Mouse (Mus musculus) spleen, postnatal 10 days (tissue): ENCODE measurements at regions not wholly inside any gene's neighbourhood (a gene's known extent, or its start where the extent isn't known, plus 50 kb on each side); places are given as distances from the start of the nearest gene placed in this dataset.

Source experiments
- DNase-seq, 2 experiments: peaks; one replicate each; pipeline ENCODE4 v3.0.0; 2021 to 2022; ENCODE audit warnings: low spot score in 2 of 2

DNA sequence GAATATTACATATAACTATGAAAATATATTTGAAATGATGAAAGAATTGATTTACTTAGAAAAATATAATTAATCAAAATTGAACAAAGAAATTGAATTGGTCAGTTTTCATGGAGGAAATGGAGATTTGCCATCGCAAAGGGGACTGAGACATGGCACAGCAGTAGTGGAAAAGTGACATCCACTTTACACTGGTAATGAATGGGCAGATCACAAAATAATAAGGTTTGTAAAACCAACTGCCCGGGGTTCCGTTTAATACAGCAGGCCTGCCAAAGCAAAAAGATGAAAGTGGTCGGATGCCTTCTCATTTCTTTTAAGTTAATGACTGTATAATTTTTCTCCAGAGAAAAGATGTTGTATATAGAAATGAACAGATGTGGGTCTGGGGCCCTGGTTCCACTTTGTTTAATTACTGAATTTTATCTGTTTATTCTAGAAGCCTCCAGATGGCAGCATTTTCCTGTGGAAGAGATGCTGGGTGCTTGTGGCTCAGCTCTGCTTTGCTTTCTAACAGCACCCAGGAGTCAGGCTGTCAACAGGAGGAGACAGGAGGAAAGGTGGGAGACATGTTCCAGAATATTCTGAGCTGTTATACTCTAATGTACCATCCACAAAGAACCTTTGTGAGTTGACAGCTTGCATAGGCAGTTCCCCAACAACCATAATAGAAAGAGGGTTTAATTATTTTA, 75.6 kb upstream of the Fbxl17 start:
- DNase-seq, result no peak

DNA sequence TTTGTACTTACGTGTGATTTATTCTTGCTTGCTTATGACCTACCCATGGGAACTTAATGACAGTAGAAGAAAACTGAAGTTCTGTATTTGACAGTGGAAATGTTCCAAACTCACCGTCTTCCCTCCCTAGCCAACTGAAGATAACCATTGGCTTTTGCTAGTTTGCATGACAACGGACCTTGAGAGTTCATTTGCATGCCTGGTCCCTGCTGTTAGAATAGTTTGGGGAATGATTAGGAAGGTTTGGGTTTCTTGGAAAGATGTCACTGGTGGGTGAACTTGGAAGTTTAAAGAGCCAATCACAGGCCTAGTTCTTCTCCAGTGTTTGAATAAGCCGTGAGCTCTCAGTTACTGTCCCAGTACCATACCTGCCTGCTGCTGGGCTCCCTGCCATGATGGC, 83.1 kb upstream of the Fbxl17 start:
- DNase-seq, result no peak

DNA sequence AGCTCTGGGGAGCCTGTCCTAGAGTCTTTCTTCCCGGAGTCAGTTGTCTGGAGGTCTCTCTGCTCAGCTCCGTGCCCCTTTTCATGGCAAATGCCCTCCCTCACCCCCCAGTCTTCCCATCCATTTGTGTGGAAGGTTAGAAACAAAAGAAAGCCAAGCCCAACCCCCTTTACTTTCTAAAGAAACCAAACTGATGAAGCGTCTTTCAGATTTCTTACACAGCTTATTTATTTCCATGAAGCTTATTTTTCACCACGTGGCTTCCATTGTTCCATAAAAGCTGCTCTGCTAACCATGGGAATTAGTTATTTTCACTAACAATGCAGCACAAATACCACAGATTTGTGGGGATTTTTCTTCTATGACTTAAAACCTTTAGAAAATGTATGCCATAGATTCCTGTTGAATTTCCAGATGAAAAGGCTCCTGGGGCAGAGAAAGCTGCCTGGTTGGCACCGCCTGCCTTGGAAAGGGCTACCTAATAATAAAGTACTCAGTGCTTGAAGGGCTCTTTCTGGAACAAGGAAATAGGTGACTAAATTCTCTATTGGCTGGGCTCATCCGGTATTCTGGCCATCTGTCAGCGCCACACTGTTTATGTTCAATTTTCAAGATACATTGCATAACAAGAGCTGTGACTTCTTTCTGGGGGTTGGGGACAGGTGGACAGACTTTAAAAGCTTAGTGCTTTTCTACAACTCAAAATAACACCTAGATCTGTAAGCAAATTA, 107.4 kb upstream of the Fbxl17 start:
- no peak for DNase-seq

DNA sequence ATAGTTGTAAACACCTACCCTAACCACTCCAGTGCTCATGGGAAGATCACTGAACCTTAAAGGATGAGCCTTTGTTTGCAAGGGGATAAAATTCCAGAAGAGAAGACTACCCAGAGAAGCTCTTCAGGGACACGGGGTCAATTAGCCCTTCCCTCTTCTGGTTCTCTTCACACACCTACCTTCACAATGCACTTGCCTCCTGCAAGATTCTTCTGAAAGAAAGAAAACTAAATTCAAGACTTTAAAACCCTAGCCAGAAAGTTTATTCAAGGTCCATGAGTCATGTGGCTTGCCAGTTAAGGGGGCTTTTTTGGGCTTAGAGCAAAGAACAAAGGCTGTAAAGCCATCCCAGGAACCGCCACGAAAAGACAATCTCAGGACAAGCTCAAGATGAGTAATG, 122.9 kb upstream of the Fbxl17 start:
- DNase-seq, result no peak

DNA sequence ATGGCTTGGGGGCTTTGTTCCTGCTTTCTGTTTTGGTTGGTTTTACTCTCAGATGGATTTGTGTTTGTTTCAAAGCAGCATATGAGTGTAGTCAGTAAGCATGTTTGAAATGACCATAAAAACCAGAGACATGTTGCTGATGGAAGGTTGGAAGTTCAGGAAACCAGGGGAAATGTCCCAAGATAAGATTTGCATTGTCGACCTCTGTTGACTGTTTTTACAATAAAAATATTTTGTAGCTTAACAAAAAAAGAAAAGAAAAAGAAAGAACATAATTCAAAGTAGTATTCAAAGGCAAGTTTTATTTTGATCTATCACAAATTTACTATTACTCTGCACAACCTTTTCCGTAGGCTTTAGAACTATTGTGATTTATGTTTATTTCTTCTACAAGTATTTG, 137.8 kb upstream of the Fbxl17 start:
- DNase-seq, result no peak

DNA sequence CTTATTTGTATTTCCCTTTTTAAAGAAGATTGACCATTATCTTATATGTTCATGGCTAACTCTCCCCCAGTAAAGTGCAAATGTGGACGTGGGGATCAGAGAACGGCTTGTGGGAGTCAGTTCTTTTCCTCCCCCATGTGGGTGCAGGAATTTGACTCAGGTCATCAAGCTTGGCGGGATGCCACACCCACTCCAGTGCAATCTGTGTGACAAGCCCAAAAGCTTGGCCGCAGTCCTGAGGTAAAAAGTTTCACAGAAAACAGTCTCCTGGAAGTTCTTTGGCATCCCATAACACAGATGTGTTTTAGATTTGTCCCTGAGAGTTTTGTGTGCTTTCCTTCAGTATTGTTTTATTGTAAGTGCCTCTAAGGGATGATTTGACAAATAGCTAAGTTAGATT, 144.6 kb upstream of the Fbxl17 start:
- DNase-seq, result no peak

DNA sequence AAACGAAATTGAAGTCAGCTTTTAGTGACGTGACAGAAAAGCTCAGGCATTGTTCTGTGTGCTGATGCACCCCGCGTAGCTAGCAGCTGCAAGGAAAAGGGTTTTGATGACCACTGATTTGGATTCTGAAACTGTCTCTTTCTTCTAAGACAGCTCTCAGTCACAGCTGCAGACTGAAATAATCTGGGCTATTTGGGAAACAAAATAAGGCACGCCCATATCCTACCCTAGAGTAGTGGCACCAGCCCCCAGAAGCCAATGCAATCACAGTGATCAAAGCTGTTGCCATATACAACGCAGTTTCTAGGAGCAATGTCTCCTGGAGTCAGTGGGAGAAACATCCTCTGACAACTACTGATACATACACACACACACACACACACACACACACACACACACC, 157.9 kb upstream of the Fbxl17 start:
- DNase-seq, result no peak

DNA sequence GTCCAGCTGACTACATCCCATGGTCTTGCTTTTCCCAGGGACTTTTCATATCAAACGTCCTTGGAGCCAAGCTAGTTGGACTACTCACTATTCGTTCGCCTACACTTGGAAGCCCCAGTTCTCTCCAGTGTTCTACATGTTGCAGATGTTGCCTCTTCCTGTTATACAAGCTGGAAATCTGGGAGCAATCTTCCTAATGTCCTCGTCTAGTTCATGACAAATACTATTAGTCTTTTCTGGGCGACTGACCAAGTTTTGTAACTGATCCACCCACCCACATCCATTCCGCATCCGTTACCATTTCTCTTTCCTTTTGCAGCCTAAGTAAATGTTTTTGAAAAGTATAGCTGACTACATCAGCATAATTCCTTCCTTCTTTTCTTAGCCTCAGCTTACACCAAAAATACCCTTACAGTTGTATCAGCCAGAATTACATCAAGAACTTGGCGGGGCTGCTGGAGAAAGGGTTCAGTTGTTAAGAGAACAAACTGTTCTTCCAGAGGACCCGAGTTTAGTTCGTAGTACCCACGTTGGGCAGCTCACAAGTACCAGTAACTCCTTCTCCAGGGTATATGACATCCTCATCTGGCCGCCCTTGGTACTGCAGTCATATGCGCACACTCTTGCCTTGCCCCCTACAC, 161.1 kb upstream of the Fbxl17 start:
- DNase-seq, result no peak

DNA sequence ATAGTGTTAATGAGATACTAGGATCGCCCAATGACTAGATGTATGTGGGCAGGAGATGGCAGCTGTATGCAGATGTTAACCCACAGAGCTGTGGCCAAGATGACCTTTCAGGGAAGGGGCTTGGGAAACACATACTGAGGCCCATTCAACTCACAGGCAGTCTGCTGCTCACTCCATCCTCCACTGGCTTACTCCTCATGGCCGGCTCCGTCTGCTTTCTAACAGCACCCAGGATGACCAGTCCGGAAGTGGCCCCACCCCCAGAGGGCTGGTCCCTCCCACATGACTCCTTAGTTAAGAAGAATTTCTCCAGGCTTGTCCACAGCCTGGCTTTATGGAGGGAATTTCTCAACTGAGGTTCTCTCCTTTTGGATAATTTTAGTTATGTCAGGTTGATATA, 161.8 kb upstream of the Fbxl17 start:
- DNase-seq, result no peak

DNA sequence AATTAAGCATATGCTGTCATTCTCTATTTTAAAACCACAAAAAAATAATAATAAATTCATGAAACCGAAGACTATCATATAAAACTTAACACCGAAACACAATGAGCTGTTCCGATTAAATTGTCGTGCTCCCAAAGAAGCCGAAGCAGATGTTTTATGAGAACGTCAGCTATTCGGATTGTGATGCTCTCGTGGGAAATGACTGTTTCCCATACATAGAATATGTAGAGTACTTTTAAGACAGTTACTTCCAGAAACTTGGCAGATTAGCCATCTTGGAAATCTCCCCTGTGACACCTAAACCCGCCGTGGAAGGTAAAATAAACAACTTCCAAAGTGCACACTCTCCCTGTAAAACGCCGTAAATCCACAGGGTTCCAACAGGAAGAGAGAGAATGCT, 162.4 kb upstream of the Fbxl17 start:
- DNase-seq, result no peak

DNA sequence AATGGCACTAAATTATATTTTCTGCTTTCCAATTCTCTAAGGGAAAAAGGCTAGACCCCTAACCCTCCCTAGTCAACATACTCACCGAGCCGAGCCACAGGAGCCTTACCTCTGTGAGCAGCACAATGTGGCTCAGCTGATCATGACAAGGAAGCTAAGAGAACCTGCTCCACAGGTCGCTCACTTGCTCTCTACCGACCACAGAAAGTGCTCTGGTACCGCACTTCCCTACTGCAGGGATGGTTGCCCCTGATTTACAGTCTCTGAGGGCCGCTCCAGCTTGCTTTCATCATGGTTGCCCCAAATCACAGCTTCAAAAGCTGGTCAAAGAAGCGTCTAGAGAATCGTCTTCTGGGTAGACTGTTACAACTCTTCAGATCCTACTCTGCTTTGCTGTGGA, 177.0 kb upstream of the Fbxl17 start:
- no peak for DNase-seq

DNA sequence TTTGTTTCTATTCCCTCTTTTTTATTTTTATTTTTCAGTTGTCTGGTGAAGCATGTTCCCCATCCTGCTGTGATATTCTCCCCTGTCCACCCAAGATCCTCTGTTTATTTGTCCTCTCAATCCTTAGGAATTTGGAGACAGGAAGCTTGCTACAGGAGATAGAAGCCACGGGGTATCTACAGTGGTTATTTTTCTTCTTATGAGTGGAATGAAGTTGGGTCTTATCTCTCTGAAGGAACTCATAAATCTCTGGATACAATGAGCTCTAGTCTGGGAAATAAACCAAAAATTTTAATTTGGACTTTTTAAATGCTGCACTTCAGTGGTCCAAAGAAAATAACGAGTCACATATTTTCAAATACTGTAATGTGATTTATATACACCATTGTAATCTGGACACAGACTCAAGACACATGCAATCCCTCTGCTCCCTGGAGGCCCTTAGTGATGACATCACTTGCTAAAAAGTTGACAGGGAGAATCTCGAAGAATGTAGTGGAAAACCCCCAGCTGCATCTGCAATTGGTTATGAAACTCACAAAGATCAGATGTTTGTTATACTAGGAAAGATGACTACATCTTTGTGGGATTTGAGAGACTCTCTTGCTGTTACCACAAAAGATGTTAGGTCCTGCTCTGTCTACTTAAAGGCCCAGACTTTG, 178.3 kb upstream of the Fbxl17 start:
- DNase-seq, result no peak

DNA sequence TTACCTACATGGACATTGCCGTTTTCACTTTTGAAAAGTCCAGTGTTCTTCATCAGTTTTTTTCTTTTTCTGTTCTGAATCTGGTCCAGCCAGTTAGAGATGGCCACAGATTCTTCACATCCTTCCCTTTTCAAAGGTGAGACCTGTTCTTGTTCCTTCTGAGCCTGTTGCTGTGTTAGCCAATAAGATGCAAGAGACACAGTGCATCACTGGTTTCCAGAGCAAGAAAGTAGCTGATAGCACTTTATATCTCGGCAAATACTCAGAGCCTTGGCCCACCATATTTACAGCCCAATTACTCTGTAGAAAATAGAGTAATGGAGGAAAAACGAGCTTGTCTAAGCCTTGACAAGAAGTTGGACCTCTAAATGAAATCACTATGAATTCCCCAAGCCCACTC, 180.7 kb upstream of the Fbxl17 start:
- DNase-seq, result no peak

DNA sequence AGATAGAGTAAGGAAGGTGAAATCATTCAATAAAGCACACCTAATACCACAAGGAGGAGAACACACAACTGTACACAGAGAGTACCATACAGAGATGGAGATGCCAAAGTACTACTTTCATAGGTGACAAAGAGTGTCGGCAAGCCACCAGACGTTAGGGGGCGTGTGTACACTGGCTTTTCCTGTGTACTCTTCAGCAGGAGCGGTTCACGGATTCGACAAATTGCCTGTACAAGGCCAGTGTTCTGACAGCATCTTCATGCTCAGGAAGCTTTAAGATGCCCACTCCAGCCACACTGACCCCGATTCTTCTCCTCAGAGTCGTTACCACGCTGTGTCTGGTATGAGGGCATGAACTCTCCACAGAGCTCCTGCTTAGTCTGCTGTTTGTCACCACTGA, 179.5 kb upstream of the Fer start:
- no peak for DNase-seq

DNA sequence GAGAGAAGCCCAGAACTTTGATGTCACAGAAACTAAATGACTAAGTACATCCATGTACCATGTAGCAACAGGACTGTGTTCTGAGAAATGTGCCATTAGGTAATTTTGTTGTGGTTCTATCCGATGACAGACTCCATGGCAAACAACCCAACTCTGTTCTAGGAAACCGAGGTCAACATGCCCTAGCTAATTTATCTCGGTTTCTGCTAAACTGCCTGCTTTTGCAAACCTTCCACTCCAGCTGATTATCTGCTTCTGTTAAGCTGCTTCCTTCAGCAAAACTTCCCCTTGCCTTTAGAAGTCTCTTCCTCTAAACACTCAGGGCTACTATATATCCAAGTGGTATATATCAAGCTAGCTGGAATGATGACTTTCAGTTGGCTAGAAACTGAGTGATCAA, 178.8 kb upstream of the Fer start:
- DNase-seq, result no peak

DNA sequence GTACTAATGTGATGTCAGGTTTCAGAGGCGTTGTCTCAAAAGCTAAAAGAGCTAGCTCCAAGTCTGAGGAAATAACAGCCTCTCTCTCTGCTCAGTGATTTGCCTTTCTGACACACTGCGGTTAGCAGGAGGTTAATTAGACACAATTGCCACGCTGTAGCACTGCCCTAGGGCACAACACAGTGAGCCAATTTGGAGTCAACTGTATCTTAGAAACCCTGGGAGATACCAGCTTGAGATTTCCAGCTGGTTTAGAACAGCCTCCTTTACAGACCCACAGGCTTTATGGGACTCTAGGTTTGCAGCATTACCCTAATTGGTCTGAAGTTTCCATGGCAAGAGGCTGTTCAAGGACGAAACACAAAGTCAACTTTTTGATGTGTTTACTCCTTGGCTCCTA, 176.9 kb upstream of the Fer start:
- no peak for DNase-seq

DNA sequence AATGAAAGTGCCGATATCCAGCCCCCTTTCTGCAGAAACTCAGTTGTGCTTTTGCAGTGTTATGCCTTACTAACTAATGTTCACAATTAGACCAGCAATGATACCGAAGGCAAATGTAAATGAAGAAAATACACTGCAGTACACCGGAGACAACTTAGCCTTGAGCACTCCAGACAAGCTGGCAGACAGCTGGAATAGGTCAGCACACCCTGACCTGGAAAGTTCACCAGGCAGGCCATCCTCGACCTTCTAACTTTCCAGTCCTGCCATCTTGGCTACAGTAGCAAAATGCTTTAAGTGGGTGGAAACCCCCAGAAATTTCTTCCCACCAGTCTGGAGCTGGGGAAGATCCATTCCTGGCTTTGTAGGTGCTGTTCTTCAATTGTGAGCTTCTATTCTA, 176.5 kb upstream of the Fer start:
- no peak for DNase-seq

DNA sequence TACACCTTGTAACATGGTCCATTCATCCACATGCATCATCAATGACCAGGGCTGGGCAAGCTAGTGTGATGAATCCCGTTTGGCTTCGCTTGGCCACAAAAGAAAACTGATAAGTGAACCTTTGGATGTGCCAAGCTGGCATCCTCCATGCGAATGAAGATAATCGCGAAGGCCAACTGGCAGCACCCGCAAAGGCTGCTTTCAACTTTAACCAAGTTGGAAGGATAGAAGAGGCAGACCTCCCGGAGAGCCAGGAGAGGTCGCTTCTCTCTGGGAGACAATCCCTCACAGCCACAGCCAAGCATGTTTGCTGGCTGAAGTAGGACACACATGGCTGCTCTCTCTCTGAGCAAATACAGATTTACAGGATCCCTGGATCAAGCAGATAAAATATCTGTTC, 173.6 kb upstream of the Fer start:
- no peak for DNase-seq

DNA sequence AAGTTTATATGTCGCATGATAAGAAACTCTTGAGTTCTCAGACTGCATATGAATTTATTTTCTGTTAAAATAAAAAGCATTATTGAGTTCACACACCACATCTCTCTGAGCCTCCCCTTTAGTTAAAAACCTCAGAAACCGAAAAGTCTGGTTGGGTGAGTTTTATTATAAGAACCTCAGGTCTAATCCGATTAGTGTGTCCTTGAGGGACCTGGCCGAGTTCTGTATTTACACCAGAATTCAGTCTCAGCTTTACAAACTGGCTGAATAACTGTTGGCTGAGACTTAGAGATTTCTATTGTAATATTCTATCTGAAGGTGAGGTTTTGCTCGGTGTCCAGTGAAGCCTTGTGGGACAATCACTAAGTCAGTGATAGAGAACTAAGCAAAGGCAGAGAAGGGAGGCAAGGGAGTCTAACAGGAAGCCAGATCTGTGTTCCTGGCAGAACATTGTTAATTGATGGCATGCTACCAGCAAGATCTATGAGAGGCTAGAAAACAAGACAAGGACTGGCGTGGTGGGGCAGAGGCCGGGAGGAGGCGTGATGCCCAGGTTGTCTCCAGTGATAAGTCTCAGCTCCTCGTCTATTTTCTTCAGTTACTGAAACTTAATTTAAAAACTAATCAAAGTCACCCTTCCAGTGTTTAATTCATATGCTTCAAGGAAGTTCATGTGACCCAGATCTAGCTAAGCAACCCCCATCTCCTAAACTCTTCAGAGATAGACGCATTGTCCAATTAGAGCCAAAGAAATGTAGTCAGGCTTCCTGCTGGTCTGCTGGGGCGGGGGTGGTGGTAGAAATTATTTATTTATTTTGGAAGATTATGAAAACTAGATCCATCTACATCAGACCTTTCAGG, 171.8 kb upstream of the Fer start:
- no peak for DNase-seq

DNA sequence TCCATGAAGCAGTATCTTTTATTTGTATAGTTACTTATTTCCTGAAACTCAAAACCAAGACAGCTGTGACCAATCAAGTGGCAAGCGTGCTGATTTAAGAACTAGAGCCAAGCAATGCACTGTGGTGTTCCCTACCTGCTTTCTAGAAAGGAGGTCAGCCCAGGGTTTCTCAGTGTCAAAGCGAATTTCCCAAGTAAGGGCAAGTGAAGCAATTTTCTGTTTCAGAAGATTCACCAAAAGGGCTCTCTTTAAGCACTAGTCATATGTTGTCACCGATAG, 171.2 kb upstream of the Fer start:
- no peak for DNase-seq

DNA sequence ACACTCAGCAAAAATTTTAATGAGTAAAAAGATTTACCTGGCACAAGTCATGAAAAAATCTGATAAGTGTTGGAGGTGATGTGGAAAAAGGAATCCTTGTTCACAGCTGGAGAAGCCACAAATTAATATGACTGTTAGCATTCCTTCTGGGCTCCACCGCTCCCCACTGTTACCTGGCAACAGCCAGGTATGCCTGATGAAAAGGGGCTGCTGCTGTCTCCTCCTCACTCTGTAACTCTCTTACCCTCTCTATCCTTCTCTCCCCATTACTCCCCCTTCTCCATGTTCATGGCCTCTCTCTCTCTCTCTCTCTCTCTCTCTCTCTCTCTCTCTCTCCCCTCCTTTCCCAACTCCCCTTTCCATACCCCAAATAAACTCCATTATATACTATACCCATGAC, 169.6 kb upstream of the Fer start:
- DNase-seq, result no peak

DNA sequence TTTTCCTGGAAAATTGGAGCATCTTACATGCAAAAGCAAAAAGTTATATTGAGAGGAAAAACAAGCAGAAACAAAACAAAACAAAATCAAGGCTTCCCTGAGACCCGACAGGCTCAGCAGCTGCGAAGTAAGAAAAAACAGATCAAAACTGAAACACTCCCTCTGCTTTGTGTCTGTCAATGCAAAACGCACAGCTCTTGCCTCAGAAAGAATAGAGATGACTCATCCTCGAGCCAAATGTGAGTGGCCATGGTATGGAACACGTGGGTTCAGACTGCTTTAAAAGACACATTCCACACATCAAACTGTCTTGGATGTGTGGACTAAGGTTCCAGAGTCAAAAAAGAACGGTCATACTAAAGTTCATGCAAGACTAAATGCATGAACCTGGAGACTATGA, 163.3 kb upstream of the Fer start:
- no peak for DNase-seq
